8 mouse cellular contexts compared by ENCODE assay signal in genomic region chr3:97585383-97586160, GRCm38 (mm10). TPM values are rescaled to one million over a fixed set of nuclear protein-coding genes. Genes with fewer than 3 reads are reported as not detected.
DNase-seq lines count a peak whose midpoint lies in the region; ATAC-seq and TF ChIP-seq lines count a peak whose summit lies in the region.

No protein-coding gene starts in this region.

- no peak overlapping the region for H3K27ac ChIP-seq in embryonic facial prominence, embryonic 10.5 days (replicated peaks)
- H3K27ac ChIP-seq in limb, embryonic 11.5 days (replicated peaks; ENCODE audit: low read depth, low read length), result no peak overlapping the region
- H3K27ac ChIP-seq in midbrain, postnatal 0 days (ENCODE audit: low read depth, low read length), result no peak overlapping the region

- H3K4me2 ChIP-seq in limb, embryonic 11.5 days (ENCODE audit: low read depth, severe bottlenecking), result no peak overlapping the region
- peak overlapping the region; percentile 18; the same call in 1 of the 2 replicates for H3K4me2 ChIP-seq in midbrain, postnatal 0 days (ENCODE audit: low read depth, low read length, poor library complexity, severe bottlenecking)

- DNase-seq in 3T3-L1 (ENCODE audit: low read depth, low spot score), result peak; percentile 91
- peak; percentile 87 for DNase-seq in adrenal gland, postnatal 14 days
- peak; percentile 84 for DNase-seq in embryonic facial prominence, embryonic 10.5 days (ENCODE audit: low spot score)
- DNase-seq in kidney, adult 8-10 months, result peak; percentile 39 to 82
- DNase-seq in limb, embryonic 11.5 days (ENCODE audit: low spot score), result peak; percentile 87
- peak; percentile 96 for DNase-seq in midbrain, postnatal 0 days (ENCODE audit: low spot score)
- DNase-seq in spleen, postnatal 36 days (ENCODE audit: low spot score in 2 of 2), result peak; percentile 42 to 54

- 75% methylated on average over 18 of the region's 18 CpGs for WGBS in embryonic facial prominence, embryonic 10.5 days
- whole genome bisulfite sequencing in limb, embryonic 11.5 days, result 78% methylated on average over 18 of the region's 18 CpGs
- 53% methylated on average over 18 of the region's 18 CpGs for WGBS in midbrain, postnatal 0 days

- no peak overlapping the region for H3K9ac ChIP-seq in limb, embryonic 11.5 days (ENCODE audit: low read length)
- no peak overlapping the region for H3K9ac ChIP-seq in midbrain, postnatal 0 days (replicated peaks; ENCODE audit: low read length, poor library complexity, severe bottlenecking)

- no peaks in the 10 kb centered on the region for H3K9me3 ChIP-seq in embryonic facial prominence, embryonic 10.5 days
- no peaks in the 10 kb centered on the region for H3K9me3 ChIP-seq in limb, embryonic 11.5 days (ENCODE audit: control insufficient read depth, low read length)
- no peaks in the 10 kb centered on the region for H3K9me3 ChIP-seq in midbrain, postnatal 0 days (ENCODE audit: low read length)

- H3K27me3 ChIP-seq in embryonic facial prominence, embryonic 10.5 days (replicated peaks; ENCODE audit: low read depth, poor library complexity, severe bottlenecking), result no peaks in the 10 kb centered on the region
- no peaks in the 10 kb centered on the region for H3K27me3 ChIP-seq in limb, embryonic 11.5 days (ENCODE audit: control insufficient read depth, insufficient read depth, low read length)
- H3K27me3 ChIP-seq in midbrain, postnatal 0 days (ENCODE audit: insufficient read depth, low read length), result no peaks in the 10 kb centered on the region

- peaks cover 73% of the 10 kb centered on the region for H3K36me3 ChIP-seq in embryonic facial prominence, embryonic 10.5 days (replicated peaks)
- 0 out of 2 replicates have a peak, but pooled peaks cover 2% of the 10 kb centered on the region for H3K36me3 ChIP-seq in limb, embryonic 11.5 days (ENCODE audit: control insufficient read depth, insufficient read depth, low read length)
- H3K36me3 ChIP-seq in midbrain, postnatal 0 days (ENCODE audit: insufficient read depth, low read length), result 0 out of 2 replicates have a peak, but pooled peaks cover 5% of the 10 kb centered on the region

- peak; percentile 86 for ATAC-seq in granulocyte monocyte progenitor cell, adult 5-6 weeks (replicated peaks; ENCODE audit: poor library complexity, severe bottlenecking)
- peak; percentile 60; the same call in 1 of the 2 replicates for ATAC-seq in limb, embryonic 11.5 days (ENCODE audit: insufficient number of reproducible peaks, low FRiP score, low TSS enrichment, low read depth)
- ATAC-seq in midbrain, postnatal 0 days (ENCODE audit: low FRiP score), result peak; percentile 87

- peak; percentile 93 for TF ChIP-seq CTCF in midbrain, postnatal 0 days (IDR thresholded peaks at IDR 0.05)

- H3K4me1 ChIP-seq in embryonic facial prominence, embryonic 10.5 days, result no peaks in the 10 kb centered on the region
- no peaks in the 10 kb centered on the region for H3K4me1 ChIP-seq in limb, embryonic 11.5 days (ENCODE audit: control insufficient read depth, insufficient read depth, low read length)
- peaks cover 3% of the 10 kb centered on the region; the same call in 1 of the 2 replicates for H3K4me1 ChIP-seq in midbrain, postnatal 0 days (ENCODE audit: insufficient read depth, low read length)

- no peak overlapping the region for H3K4me3 ChIP-seq in embryonic facial prominence, embryonic 10.5 days
- H3K4me3 ChIP-seq in limb, embryonic 11.5 days (ENCODE audit: low read depth, low read length), result no peak overlapping the region
- no peak overlapping the region for H3K4me3 ChIP-seq in midbrain, postnatal 0 days (ENCODE audit: low read depth, low read length)

RNA-seq across cellular contexts. Expression of gene Chd1l, which starts 24.4 kb away (rescaled TPM):
- 12.0 and 13.3 TPM in 2 replicates for total RNA-seq in adrenal gland, postnatal 14 days (2021)
- 23.0 and 24.9 TPM in 2 replicates for polyA plus RNA-seq in embryonic facial prominence, embryonic 10.5 days (2016; fragmentation: Nextera tagmentation; extraction: Ambion mirVana)
- 13.7 and 28.1 TPM in 2 replicates for total RNA-seq in granulocyte monocyte progenitor cell, adult 5-6 weeks (2014; fragmentation: Nextera tagmentation)
- 48.8 and 55.6 TPM in 2 replicates for total RNA-seq in granulocyte monocyte progenitor cell, adult 5-6 weeks (2017)
- polyA plus RNA-seq in limb, embryonic 11.5 days (2014; fragmentation: Nextera tagmentation; extraction: Ambion mirVana), result 21.5 and 22.8 TPM in 2 replicates
- total RNA-seq in midbrain, postnatal 0 days (2014; rRNA removed), result 5.9 and 7.1 TPM in 2 replicates
- polyA plus RNA-seq in midbrain, postnatal 0 days (2015; fragmentation: Nextera tagmentation; extraction: Ambion mirVana), result 6.8 and 6.9 TPM in 2 replicates

RNA-seq across cellular contexts. Expression of gene Fmo5, which starts 43.0 kb away (rescaled TPM):
- total RNA-seq in adrenal gland, postnatal 14 days (2021), result 9.8 and 35.2 TPM in 2 replicates
- polyA plus RNA-seq in embryonic facial prominence, embryonic 10.5 days (2016; fragmentation: Nextera tagmentation; extraction: Ambion mirVana), result 0.48 and 0.62 TPM in 2 replicates
- total RNA-seq in granulocyte monocyte progenitor cell, adult 5-6 weeks (2014; fragmentation: Nextera tagmentation), result 1.8 and 6.8 TPM in 2 replicates
- 1.5 and 1.8 TPM in 2 replicates for total RNA-seq in granulocyte monocyte progenitor cell, adult 5-6 weeks (2017)
- polyA plus RNA-seq in limb, embryonic 11.5 days (2014; fragmentation: Nextera tagmentation; extraction: Ambion mirVana), result 1.0 and 1.3 TPM in 2 replicates
- 0.38 and 0.71 TPM in 2 replicates for total RNA-seq in midbrain, postnatal 0 days (2014; rRNA removed)
- 0.60 and 0.75 TPM in 2 replicates for polyA plus RNA-seq in midbrain, postnatal 0 days (2015; fragmentation: Nextera tagmentation; extraction: Ambion mirVana)
